Mouse (Mus musculus): ENCODE measurements around the gene Glipr1. TPM values are rescaled to one million over a fixed set of nuclear protein-coding genes. Genes with fewer than 3 reads are reported as not detected.

Glipr1 gene
- polyA plus RNA-seq, 1 experiment from 2014 or later, result 1.6 TPM

- H3K4me2 ChIP-seq, result no peak overlapping the region
- H3K9me3 ChIP-seq (replicated peaks), result no peaks in the 10 kb centered on the region
- H3K27me3 ChIP-seq (replicated peaks), result no peaks in the 10 kb centered on the region
- H3K4me3 ChIP-seq, result no peak overlapping the region
- no peak overlapping the region for H3K9ac ChIP-seq
- no peak overlapping the region for H3K27ac ChIP-seq (ENCODE audit: poor library complexity, severe bottlenecking)
- H3K36me3 ChIP-seq, result no peaks in the 10 kb centered on the region
- WGBS, result 74% methylated on average over 3 of the region's 3 CpGs
- ATAC-seq (ENCODE audit: insufficient number of reproducible peaks, low FRiP score), result no peak
- H3K4me1 ChIP-seq (replicated peaks), result 0 out of 2 replicates have a peak, but pooled peaks cover 3% of the 10 kb centered on the region
Measured at GRCm38 (mm10) chr10:111999765-112000164, 2.7 kb downstream of the Glipr1 start.

GRCm38 (mm10) chr10:111997671-111998070 is 4.8 kb downstream of the Glipr1 start:
- no peak overlapping the region for H3K4me2 ChIP-seq
- no peak overlapping the region for H3K4me3 ChIP-seq
- H3K36me3 ChIP-seq, result no peaks in the 10 kb centered on the region
- H3K9me3 ChIP-seq (replicated peaks), result no peaks in the 10 kb centered on the region
- H3K27me3 ChIP-seq (replicated peaks), result no peaks in the 10 kb centered on the region
- no peak for ATAC-seq (ENCODE audit: insufficient number of reproducible peaks, low FRiP score)
- no peak overlapping the region for H3K9ac ChIP-seq
- H3K27ac ChIP-seq (ENCODE audit: poor library complexity, severe bottlenecking), result no peak overlapping the region
- 0 out of 2 replicates have a peak, but pooled peaks cover 3% of the 10 kb centered on the region for H3K4me1 ChIP-seq (replicated peaks)

- Histone ChIP-seq H3K27me3 (replicated peaks) (no peaks in the 10 kb centered on the region), H3K36me3 (no peaks in the 10 kb centered on the region), H3K4me3 (no peak overlapping the region), H3K9me3 (replicated peaks) (no peaks in the 10 kb centered on the region), H3K27ac (ENCODE audit: poor library complexity, severe bottlenecking) (no peak overlapping the region), H3K4me1 (replicated peaks) (0 out of 2 replicates have a peak, but pooled peaks cover 3% of the 10 kb centered on the region), H3K9ac (no peak overlapping the region), H3K4me2 (no peak overlapping the region)
- no peak for ATAC-seq (ENCODE audit: insufficient number of reproducible peaks, low FRiP score)
- 68% methylated on average over 8 of the region's 8 CpGs for WGBS
Measured at GRCm38 (mm10) chr10:111996911-111997347, 5.5 kb downstream of the Glipr1 start.

- Histone ChIP-seq H3K4me2 (no peak overlapping the region), H3K4me1 (replicated peaks) (0 out of 2 replicates have a peak, but pooled peaks cover 3% of the 10 kb centered on the region)
- WGBS, result 92% methylated on average over 7 of the region's 7 CpGs
Measured at GRCm38 (mm10) chr10:111996549-111996904, 5.9 kb downstream of the Glipr1 start.

GRCm38 (mm10) chr10:111995803-111996548 is 6.5 kb downstream of the Glipr1 start:
- H3K4me2 ChIP-seq, result no peak overlapping the region
- H3K9ac ChIP-seq, result no peak overlapping the region
- ATAC-seq (ENCODE audit: insufficient number of reproducible peaks, low FRiP score), result no peak
- 84% methylated on average over 11 of the region's 11 CpGs for WGBS
- no peaks in the 10 kb centered on the region for H3K9me3 ChIP-seq (replicated peaks)
- H3K36me3 ChIP-seq, result no peaks in the 10 kb centered on the region
- 0 out of 2 replicates have a peak, but pooled peaks cover 3% of the 10 kb centered on the region for H3K4me1 ChIP-seq (replicated peaks)
- no peaks in the 10 kb centered on the region for H3K27me3 ChIP-seq (replicated peaks)
- no peak overlapping the region for H3K27ac ChIP-seq (ENCODE audit: poor library complexity, severe bottlenecking)
- no peak overlapping the region for H3K4me3 ChIP-seq

More at GRCm38 (mm10) chr10:111996549-111996904, 5.9 kb downstream of the Glipr1 start:
- Histone ChIP-seq H3K27me3 (replicated peaks) (no peaks in the 10 kb centered on the region), H3K4me3 (no peak overlapping the region), H3K27ac (ENCODE audit: poor library complexity, severe bottlenecking) (no peak overlapping the region), H3K9me3 (replicated peaks) (no peaks in the 10 kb centered on the region), H3K36me3 (no peaks in the 10 kb centered on the region), H3K9ac (no peak overlapping the region)
- ATAC-seq (ENCODE audit: insufficient number of reproducible peaks, low FRiP score), result no peak

GRCm38 (mm10) chr10:111986453-111986852 is 16.0 kb downstream of the Glipr1 start:
- Histone ChIP-seq H3K27ac (ENCODE audit: poor library complexity, severe bottlenecking) (no peak overlapping the region), H3K27me3 (replicated peaks) (no peaks in the 10 kb centered on the region), H3K9ac (no peak overlapping the region), H3K9me3 (replicated peaks) (no peaks in the 10 kb centered on the region), H3K4me3 (no peak overlapping the region), H3K36me3 (peaks cover 47% of the 10 kb centered on the region), H3K4me1 (replicated peaks) (no peaks in the 10 kb centered on the region), H3K4me2 (no peak overlapping the region)
- ATAC-seq (ENCODE audit: insufficient number of reproducible peaks, low FRiP score), result no peak
- 94% methylated on average over 6 of the region's 6 CpGs for WGBS

GRCm38 (mm10) chr10:111983070-111983469 is 19.4 kb downstream of the Glipr1 start:
- H3K4me3 ChIP-seq, result no peak overlapping the region
- WGBS, result 89% methylated on average over 5 of the region's 5 CpGs
- H3K36me3 ChIP-seq, result peaks cover 76% of the 10 kb centered on the region
- no peaks in the 10 kb centered on the region for H3K4me1 ChIP-seq (replicated peaks)
- no peak overlapping the region for H3K9ac ChIP-seq
- H3K4me2 ChIP-seq, result no peak overlapping the region
- H3K27me3 ChIP-seq (replicated peaks), result no peaks in the 10 kb centered on the region
- H3K27ac ChIP-seq (ENCODE audit: poor library complexity, severe bottlenecking), result no peak overlapping the region
- H3K9me3 ChIP-seq (replicated peaks), result no peaks in the 10 kb centered on the region
- no peak for ATAC-seq (ENCODE audit: insufficient number of reproducible peaks, low FRiP score)

- Histone ChIP-seq H3K4me3 (no peak overlapping the region), H3K4me1 (replicated peaks) (peaks cover 7% of the 10 kb centered on the region), H3K4me2 (no peak overlapping the region), H3K9me3 (replicated peaks) (no peaks in the 10 kb centered on the region), H3K27ac (ENCODE audit: poor library complexity, severe bottlenecking) (no peak overlapping the region), H3K36me3 (peaks cover 53% of the 10 kb centered on the region), H3K9ac (no peak overlapping the region), H3K27me3 (replicated peaks) (no peaks in the 10 kb centered on the region)
- 33% methylated on average over 5 of the region's 5 CpGs for WGBS
- ATAC-seq (ENCODE audit: insufficient number of reproducible peaks, low FRiP score), result no peak
Measured at GRCm38 (mm10) chr10:111977584-111977983, 24.8 kb downstream of the Glipr1 start.

- Histone ChIP-seq H3K4me1 (replicated peaks) (peaks cover 7% of the 10 kb centered on the region), H3K27ac (ENCODE audit: poor library complexity, severe bottlenecking) (peak within 1 kb of the TSS; percentile 66), H3K27me3 (replicated peaks) (no peaks in the 10 kb centered on the region), H3K4me3 (peak within 1 kb of the TSS; percentile 96), H3K9ac (peak within 1 kb of the TSS; percentile 91), H3K9me3 (replicated peaks) (no peaks in the 10 kb centered on the region), H3K4me2 (peak within 1 kb of the TSS; percentile 93), H3K36me3 (peaks cover 14% of the 10 kb centered on the region)
- ATAC-seq (ENCODE audit: insufficient number of reproducible peaks, low FRiP score), result peak; percentile 97
- WGBS, result under 1% methylated on average over 51 of the region's 51 CpGs
Measured at GRCm38 (mm10) chr10:111972542-111973361, 29.7 kb downstream of the Glipr1 start, which contains the start of gene Krr1. Gene Krr1 (plus strand): TSS chr10:111972664.

GRCm38 (mm10) chr10:111971929-111972328 is 30.5 kb downstream of the Glipr1 start:
- H3K9ac ChIP-seq, result no peak overlapping the region
- no peaks in the 10 kb centered on the region for H3K27me3 ChIP-seq (replicated peaks)
- H3K4me1 ChIP-seq (replicated peaks), result peaks cover 7% of the 10 kb centered on the region
- peaks cover 8% of the 10 kb centered on the region for H3K36me3 ChIP-seq
- peak overlapping the region; percentile 44; the same call in 1 of the 2 replicates for H3K4me2 ChIP-seq
- H3K27ac ChIP-seq (ENCODE audit: poor library complexity, severe bottlenecking), result no peak overlapping the region
- 84% methylated on average over 3 of the region's 3 CpGs for WGBS
- H3K9me3 ChIP-seq (replicated peaks), result no peaks in the 10 kb centered on the region
- no peak for ATAC-seq (ENCODE audit: insufficient number of reproducible peaks, low FRiP score)
- H3K4me3 ChIP-seq, result no peak overlapping the region

GRCm38 (mm10) chr10:111966394-111966793 is 36.0 kb downstream of the Glipr1 start:
- H3K9ac ChIP-seq, result no peak overlapping the region
- H3K27me3 ChIP-seq (replicated peaks), result no peaks in the 10 kb centered on the region
- no peak overlapping the region for H3K4me2 ChIP-seq
- H3K4me3 ChIP-seq, result no peak overlapping the region
- 55% methylated on average over 4 of the region's 4 CpGs for WGBS
- no peak for ATAC-seq (ENCODE audit: insufficient number of reproducible peaks, low FRiP score)
- H3K36me3 ChIP-seq, result no peaks in the 10 kb centered on the region
- no peaks in the 10 kb centered on the region for H3K9me3 ChIP-seq (replicated peaks)
- H3K4me1 ChIP-seq (replicated peaks), result no peaks in the 10 kb centered on the region
- no peak overlapping the region for H3K27ac ChIP-seq (ENCODE audit: poor library complexity, severe bottlenecking)
